Mouse (Mus musculus): ENCODE measurements at regions not wholly inside any gene's neighbourhood (a gene's known extent, or its start where the extent isn't known, plus 50 kb on each side); places are given as distances from the start of the nearest gene placed in this dataset.

- peak; percentile 23; the same call in 1 of the 2 replicates for ATAC-seq (ENCODE audit: low FRiP score)
Measured at GRCm38 (mm10) chr16:30155070-30155469, 90.9 kb downstream of the Hes1 start.

GRCm38 (mm10) chr16:30155486-30156246 is 91.5 kb downstream of the Hes1 start:
- no peaks in the 10 kb centered on the region for H3K9me3 ChIP-seq (ENCODE audit: low read length)
- no peak for TF ChIP-seq CTCF (IDR thresholded peaks at IDR 0.05)
- H3K4me2 ChIP-seq (ENCODE audit: low read depth, low read length, poor library complexity, severe bottlenecking): no peak overlapping the region
- H3K4me3 ChIP-seq (ENCODE audit: low read depth, low read length): no peak overlapping the region
- peak; percentile 55 for DNase-seq (ENCODE audit: low spot score)
- WGBS: 17% methylated on average over 6 of the region's 6 CpGs
- H3K4me1 ChIP-seq (ENCODE audit: insufficient read depth, low read length): peaks cover 6% of the 10 kb centered on the region; the same call in 1 of the 2 replicates
- no peak overlapping the region for H3K27ac ChIP-seq (ENCODE audit: low read depth, low read length)
- ATAC-seq (ENCODE audit: low FRiP score): peak; percentile 72; the same call in 1 of the 2 replicates
- no peaks in the 10 kb centered on the region for H3K27me3 ChIP-seq (ENCODE audit: insufficient read depth, low read length)
- no peaks in the 10 kb centered on the region for H3K36me3 ChIP-seq (ENCODE audit: insufficient read depth, low read length)
- H3K9ac ChIP-seq (replicated peaks; ENCODE audit: low read length, poor library complexity, severe bottlenecking): no peak overlapping the region

More at GRCm38 (mm10) chr16:30155070-30155469, 90.9 kb downstream of the Hes1 start:
- H3K9me3 ChIP-seq (ENCODE audit: low read length): no peaks in the 10 kb centered on the region
- peak; percentile 49 for DNase-seq (ENCODE audit: low spot score)
- no peak overlapping the region for H3K4me2 ChIP-seq (ENCODE audit: low read depth, low read length, poor library complexity, severe bottlenecking)
- WGBS: 21% methylated on average over 6 of the region's 6 CpGs
- H3K9ac ChIP-seq (replicated peaks; ENCODE audit: low read length, poor library complexity, severe bottlenecking): no peak overlapping the region
- H3K27me3 ChIP-seq (ENCODE audit: insufficient read depth, low read length): no peaks in the 10 kb centered on the region
- no peak overlapping the region for H3K27ac ChIP-seq (ENCODE audit: low read depth, low read length)
- no peak overlapping the region for H3K4me3 ChIP-seq (ENCODE audit: low read depth, low read length)
- peaks cover 6% of the 10 kb centered on the region; the same call in 1 of the 2 replicates for H3K4me1 ChIP-seq (ENCODE audit: insufficient read depth, low read length)
- H3K36me3 ChIP-seq (ENCODE audit: insufficient read depth, low read length): no peaks in the 10 kb centered on the region
- TF ChIP-seq CTCF (IDR thresholded peaks at IDR 0.05): no peak

DNA sequence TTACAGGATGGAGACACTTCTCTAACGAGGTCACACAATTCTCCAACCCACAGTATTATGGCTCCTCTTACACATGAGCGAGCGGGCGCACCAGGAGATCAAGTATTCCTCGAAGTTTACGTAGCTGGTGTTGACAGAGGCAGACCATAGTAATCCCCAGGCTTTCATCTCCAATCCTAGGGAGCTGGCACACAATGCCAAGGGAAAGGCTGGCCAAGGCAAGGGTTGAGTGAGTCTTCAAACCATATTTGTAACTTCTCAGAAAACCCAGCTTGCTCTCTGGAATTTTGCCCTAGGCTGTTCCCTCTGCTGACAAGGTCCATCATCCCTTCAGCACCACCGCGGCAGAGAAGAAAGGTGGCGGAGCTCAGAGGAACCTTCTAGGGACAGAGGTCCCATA is 94.0 kb downstream of the Hes1 start:
- TF ChIP-seq CTCF (IDR thresholded peaks at IDR 0.05): no peak
- no peak overlapping the region for H3K27ac ChIP-seq (ENCODE audit: low read depth, low read length)
- H3K4me2 ChIP-seq (ENCODE audit: low read depth, low read length, poor library complexity, severe bottlenecking): no peak overlapping the region
- H3K4me1 ChIP-seq (ENCODE audit: insufficient read depth, low read length): peaks cover 6% of the 10 kb centered on the region; the same call in 1 of the 2 replicates
- DNase-seq (ENCODE audit: low spot score) (no peak), ATAC-seq (ENCODE audit: low FRiP score) (no peak)
- H3K4me3 ChIP-seq (ENCODE audit: low read depth, low read length): no peak overlapping the region
- no peaks in the 10 kb centered on the region for H3K9me3 ChIP-seq (ENCODE audit: low read length)
- WGBS: 92% methylated on average over 9 of the region's 9 CpGs
- H3K27me3 ChIP-seq (ENCODE audit: insufficient read depth, low read length): no peaks in the 10 kb centered on the region
- no peak overlapping the region for H3K9ac ChIP-seq (replicated peaks; ENCODE audit: low read length, poor library complexity, severe bottlenecking)
- H3K36me3 ChIP-seq (ENCODE audit: insufficient read depth, low read length): no peaks in the 10 kb centered on the region

DNA sequence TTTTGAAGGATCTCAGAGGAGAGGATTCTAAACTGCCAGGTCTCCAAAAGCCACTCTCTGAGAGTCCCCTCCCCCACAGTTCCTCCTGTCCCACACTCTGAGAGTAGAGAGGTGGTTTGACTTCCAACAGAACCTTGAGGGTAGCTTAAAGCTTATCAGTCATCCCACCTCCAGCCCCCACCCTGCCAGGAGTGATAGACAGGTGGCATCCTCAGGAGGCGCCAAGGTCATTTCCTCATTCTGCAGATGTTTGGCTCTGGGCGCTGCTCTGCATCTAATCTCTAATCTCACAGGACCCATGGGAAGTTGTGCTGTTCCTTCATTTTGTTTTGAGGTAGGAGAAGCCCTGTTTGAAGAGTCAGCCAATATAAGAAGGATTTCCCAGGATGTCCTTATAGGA is 96.2 kb downstream of the Hes1 start:
- H3K27ac ChIP-seq (ENCODE audit: low read depth, low read length): no peak overlapping the region
- H3K4me2 ChIP-seq (ENCODE audit: low read depth, low read length, poor library complexity, severe bottlenecking): no peak overlapping the region
- no peaks in the 10 kb centered on the region for H3K36me3 ChIP-seq (ENCODE audit: insufficient read depth, low read length)
- H3K27me3 ChIP-seq (ENCODE audit: insufficient read depth, low read length): no peaks in the 10 kb centered on the region
- no peak overlapping the region for H3K9ac ChIP-seq (replicated peaks; ENCODE audit: low read length, poor library complexity, severe bottlenecking)
- no peak for TF ChIP-seq CTCF (IDR thresholded peaks at IDR 0.05)
- no peaks in the 10 kb centered on the region for H3K9me3 ChIP-seq (ENCODE audit: low read length)
- no peak overlapping the region for H3K4me3 ChIP-seq (ENCODE audit: low read depth, low read length)
- H3K4me1 ChIP-seq (ENCODE audit: insufficient read depth, low read length): peaks cover 2% of the 10 kb centered on the region; the same call in 1 of the 2 replicates
- 55% methylated on average over 2 of the region's 2 CpGs for WGBS
- DNase-seq (ENCODE audit: low spot score): no peak
- ATAC-seq (ENCODE audit: low FRiP score): no peak

DNA sequence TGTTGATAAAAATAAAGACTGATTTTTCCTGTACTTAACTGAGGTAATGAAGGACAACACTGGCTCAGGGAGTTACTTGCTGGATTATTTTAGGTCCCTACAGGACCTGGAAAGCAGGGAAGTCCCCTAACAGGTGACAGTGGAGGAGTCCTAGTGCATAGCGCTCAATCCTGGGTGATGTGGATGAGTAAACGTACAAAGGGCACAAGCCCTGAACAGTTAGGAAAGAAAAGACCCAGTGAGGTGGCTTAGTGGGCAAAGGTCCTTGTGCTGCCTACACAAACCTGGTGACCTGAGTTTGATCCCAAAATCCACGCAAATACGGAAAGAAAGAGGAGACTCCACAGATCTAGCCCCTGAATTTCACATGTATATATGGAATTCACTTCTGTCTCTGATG is 99.1 kb downstream of the Hes1 start:
- H3K36me3 ChIP-seq (ENCODE audit: insufficient read depth, low read length): no peaks in the 10 kb centered on the region
- H3K4me1 ChIP-seq (ENCODE audit: insufficient read depth, low read length): no peaks in the 10 kb centered on the region
- H3K9me3 ChIP-seq (ENCODE audit: low read length): no peaks in the 10 kb centered on the region
- H3K27me3 ChIP-seq (ENCODE audit: insufficient read depth, low read length): no peaks in the 10 kb centered on the region
- no peak overlapping the region for H3K27ac ChIP-seq (ENCODE audit: low read depth, low read length)
- no peak for ATAC-seq (ENCODE audit: low FRiP score)
- TF ChIP-seq CTCF (IDR thresholded peaks at IDR 0.05): no peak
- H3K4me3 ChIP-seq (ENCODE audit: low read depth, low read length): no peak overlapping the region
- no peak overlapping the region for H3K9ac ChIP-seq (replicated peaks; ENCODE audit: low read length, poor library complexity, severe bottlenecking)
- WGBS: 84% methylated on average over 4 of the region's 4 CpGs
- no peak for DNase-seq (ENCODE audit: low spot score)
- H3K4me2 ChIP-seq (ENCODE audit: low read depth, low read length, poor library complexity, severe bottlenecking): no peak overlapping the region

- no peak for DNase-seq (ENCODE audit: low spot score)
- Histone ChIP-seq H3K4me3 (ENCODE audit: low read depth, low read length) (no peak overlapping the region), H3K9me3 (ENCODE audit: low read length) (no peaks in the 10 kb centered on the region), H3K4me2 (ENCODE audit: low read depth, low read length, poor library complexity, severe bottlenecking) (no peak overlapping the region), H3K4me1 (ENCODE audit: insufficient read depth, low read length) (no peaks in the 10 kb centered on the region), H3K27ac (ENCODE audit: low read depth, low read length) (no peak overlapping the region), H3K36me3 (ENCODE audit: insufficient read depth, low read length) (no peaks in the 10 kb centered on the region), H3K9ac (replicated peaks; ENCODE audit: low read length, poor library complexity, severe bottlenecking) (no peak overlapping the region), H3K27me3 (ENCODE audit: insufficient read depth, low read length) (no peaks in the 10 kb centered on the region)
- WGBS: 79% methylated on average over 3 of the region's 3 CpGs
- no peak for ATAC-seq (ENCODE audit: low FRiP score)
- TF ChIP-seq CTCF (IDR thresholded peaks at IDR 0.05): 0 out of 2 replicates have a peak, but pooled peaks have one; percentile 1
Measured at GRCm38 (mm10) chr16:30165667-30166180, 101.5 kb downstream of the Hes1 start.
